Comparison of ENCODE assay signal across 10 mouse cellular contexts in the genomic region with DNA sequence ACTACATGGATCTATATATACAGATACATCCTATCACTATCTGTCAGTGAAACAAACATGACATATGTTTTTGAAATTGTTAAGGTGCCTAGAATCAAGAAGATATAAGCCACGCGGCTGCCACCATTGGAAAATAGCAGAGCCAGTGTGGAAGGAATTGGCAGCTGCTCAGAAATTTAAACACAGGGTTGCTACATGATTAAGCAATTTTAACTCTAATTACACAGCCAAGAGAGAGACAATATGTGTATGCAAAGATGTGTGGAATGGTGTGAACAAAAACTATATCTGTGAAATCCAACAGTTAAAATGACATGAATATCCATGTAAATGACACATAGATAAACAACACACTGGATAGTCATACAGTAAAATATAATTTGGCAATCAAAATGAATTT.
"Had no signal": no experiment of that assay in that cellular context is flagged by ENCODE, and none has a peak within 500 bp of the region (broad histone marks: within the 10 kb centered on the region; RNA-seq: fewer than 3 reads in every experiment).

No protein-coding gene starts in this region.

- DNase-seq: kidney, adult 18-20 months; kidney, postnatal 10 days; right cerebral cortex, adult 18-20 months; thymus, adult 18-20 months; thymus, postnatal 14 days had no signal

- H3K27me3 ChIP-seq: limb, embryonic 15.5 days; liver, embryonic 12.5 days; lung, embryonic 15.5 days; midbrain, embryonic 15.5 days; neural tube, embryonic 13.5 days had no signal

- H3K4me2 ChIP-seq: limb, embryonic 15.5 days; liver, embryonic 12.5 days; lung, embryonic 15.5 days; midbrain, embryonic 15.5 days; neural tube, embryonic 13.5 days had no signal

- ATAC-seq: liver, embryonic 12.5 days; midbrain, embryonic 15.5 days had no signal

- H3K9me3 ChIP-seq: limb, embryonic 15.5 days; liver, embryonic 12.5 days; lung, embryonic 15.5 days; midbrain, embryonic 15.5 days; neural tube, embryonic 13.5 days had no signal

- H3K4me1 ChIP-seq: limb, embryonic 15.5 days; liver, embryonic 12.5 days; lung, embryonic 15.5 days; midbrain, embryonic 15.5 days; neural tube, embryonic 13.5 days had no signal

- H3K27ac ChIP-seq: limb, embryonic 15.5 days; liver, embryonic 12.5 days; lung, embryonic 15.5 days; midbrain, embryonic 15.5 days; neural tube, embryonic 13.5 days had no signal

- H3K9ac ChIP-seq: limb, embryonic 15.5 days; liver, embryonic 12.5 days; lung, embryonic 15.5 days; midbrain, embryonic 15.5 days; neural tube, embryonic 13.5 days had no signal

- H3K4me3 ChIP-seq: limb, embryonic 15.5 days; liver, embryonic 12.5 days; lung, embryonic 15.5 days; midbrain, embryonic 15.5 days; neural tube, embryonic 13.5 days had no signal

- H3K36me3 ChIP-seq: liver, embryonic 12.5 days; midbrain, embryonic 15.5 days had no signal
